Mouse (Mus musculus): ENCODE measurements at regions not wholly inside any gene's neighbourhood (a gene's known extent, or its start where the extent isn't known, plus 50 kb on each side); places are given as distances from the start of the nearest gene placed in this dataset.

DNA sequence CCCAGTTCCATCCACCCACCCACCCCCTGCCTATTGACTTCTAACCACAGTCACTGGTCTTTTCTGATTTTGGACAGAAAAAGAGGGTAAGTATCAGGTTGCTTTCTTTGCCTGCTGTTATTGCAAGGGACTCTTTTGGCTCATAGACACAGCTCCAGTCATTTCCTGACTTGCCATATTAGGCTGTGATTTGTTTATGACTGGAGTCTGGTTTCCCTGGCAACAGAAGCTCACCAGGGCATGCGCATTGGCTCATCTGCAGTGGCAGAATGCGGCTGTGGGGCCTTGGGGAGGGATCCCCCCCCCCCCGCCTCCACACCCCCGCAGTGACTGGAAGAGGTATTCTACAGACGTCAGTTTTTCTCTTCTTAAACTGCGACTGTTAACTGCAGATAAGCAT, 65.9 kb downstream of the Cdr1 start:
- ATAC-seq (replicated peaks; ENCODE audit: low FRiP score, low read depth) = no peak
- Histone ChIP-seq H3K27ac (no peak overlapping the region), H3K9me3 (replicated peaks; ENCODE audit: low read length) (no peaks in the 10 kb centered on the region), H3K36me3 (ENCODE audit: insufficient read depth, low read length) (no peaks in the 10 kb centered on the region), H3K4me1 (replicated peaks; ENCODE audit: insufficient read depth, low read length) (no peaks in the 10 kb centered on the region), H3K27me3 (ENCODE audit: insufficient read depth, low read length) (no peaks in the 10 kb centered on the region), H3K9ac (ENCODE audit: low read depth, low read length) (no peak overlapping the region), H3K4me3 (replicated peaks; ENCODE audit: low read depth, low read length) (no peak overlapping the region), H3K4me2 (ENCODE audit: low read length) (no peak overlapping the region)
- peak; percentile 25 for DNase-seq (ENCODE audit: low spot score)
- 24% methylated on average over 6 of the region's 6 CpGs for WGBS
- no peak for TF ChIP-seq CTCF (IDR thresholded peaks at IDR 0.05; ENCODE audit: low read depth)

- Histone ChIP-seq H3K4me1 (replicated peaks; ENCODE audit: insufficient read depth, low read length) (no peaks in the 10 kb centered on the region), H3K4me2 (ENCODE audit: low read length) (no peak overlapping the region), H3K27ac (no peak overlapping the region), H3K36me3 (ENCODE audit: insufficient read depth, low read length) (no peaks in the 10 kb centered on the region), H3K4me3 (replicated peaks; ENCODE audit: low read depth, low read length) (no peak overlapping the region), H3K9me3 (replicated peaks; ENCODE audit: low read length) (no peaks in the 10 kb centered on the region), H3K9ac (ENCODE audit: low read depth, low read length) (no peak overlapping the region), H3K27me3 (ENCODE audit: insufficient read depth, low read length) (no peaks in the 10 kb centered on the region)
- DNase-seq (ENCODE audit: low spot score) (no peak), ATAC-seq (replicated peaks; ENCODE audit: low FRiP score, low read depth) (no peak)
- TF ChIP-seq CTCF (IDR thresholded peaks at IDR 0.05; ENCODE audit: low read depth) = no peak
- 89% methylated on average over 4 of the region's 4 CpGs for WGBS
Observed at GRCm38 (mm10) chrX:61117368-61117767, 68.0 kb downstream of the Cdr1 start.

GRCm38 (mm10) chrX:61116010-61116447, 69.3 kb downstream of the Cdr1 start:
- Histone ChIP-seq H3K4me2 (ENCODE audit: low read length) (no peak overlapping the region), H3K4me1 (replicated peaks; ENCODE audit: insufficient read depth, low read length) (no peaks in the 10 kb centered on the region), H3K9me3 (replicated peaks; ENCODE audit: low read length) (no peaks in the 10 kb centered on the region), H3K27me3 (ENCODE audit: insufficient read depth, low read length) (no peaks in the 10 kb centered on the region), H3K4me3 (replicated peaks; ENCODE audit: low read depth, low read length) (no peak overlapping the region), H3K36me3 (ENCODE audit: insufficient read depth, low read length) (no peaks in the 10 kb centered on the region), H3K27ac (no peak overlapping the region), H3K9ac (ENCODE audit: low read depth, low read length) (no peak overlapping the region)
- peak; percentile 1 for DNase-seq (ENCODE audit: low spot score)
- 29% methylated on average over 10 of the region's 10 CpGs for WGBS
- ATAC-seq (replicated peaks; ENCODE audit: low FRiP score, low read depth) = no peak
- TF ChIP-seq CTCF (IDR thresholded peaks at IDR 0.05; ENCODE audit: low read depth) = no peak

Measured in kidney, postnatal 0 days (tissue).